26 mouse cellular contexts compared by ENCODE assay signal in genomic region chr11:8684262-8684661, GRCm38 (mm10). TPM values are rescaled to one million over a fixed set of nuclear protein-coding genes. Genes with fewer than 3 reads are reported as not detected.
A peak's percentile ranks its signal among the peaks of the same experiment; 100 is the strongest.
DNase-seq lines count a peak whose midpoint lies in the region; ATAC-seq and TF ChIP-seq lines count a peak whose summit lies in the region.
"Had no signal": no experiment of that assay in that cellular context is flagged by ENCODE, and none has a peak within 500 bp of the region (broad histone marks: within the 10 kb centered on the region; RNA-seq: fewer than 3 reads in every experiment).

No protein-coding gene starts in this region.

- H3K9ac ChIP-seq in CH12.LX (ENCODE audit: insufficient read depth, low read depth) = no peak overlapping the region
- H3K9ac ChIP-seq: embryonic facial prominence, embryonic 12.5 days; embryonic facial prominence, embryonic 15.5 days; forebrain, postnatal 0 days; heart, embryonic 13.5 days; hindbrain, embryonic 12.5 days had no signal

- no peaks in the 10 kb centered on the region for H3K79me2 ChIP-seq in CH12.LX (replicated peaks; ENCODE audit: control insufficient read depth, extremely low read depth, insufficient read depth, poor library complexity, severe bottlenecking)

- no peak for ATAC-seq in cerebellum, adult (ENCODE audit: insufficient number of reproducible peaks, low FRiP score, low TSS enrichment)
- ATAC-seq: forebrain, embryonic 14.5 days; forebrain, postnatal 0 days; hindbrain, embryonic 16.5 days had no signal

- H3K4me1 ChIP-seq in CH12.LX (ENCODE audit: control insufficient read depth in 1 of 2, insufficient read depth in 2 of 2) = peaks cover 27 to 39% of the 10 kb centered on the region in 2 experiments

- peaks cover 4% of the 10 kb centered on the region for H3K9me3 ChIP-seq in CH12.LX (replicated peaks; ENCODE audit: low read length)
- H3K9me3 ChIP-seq: embryonic facial prominence, embryonic 12.5 days; embryonic facial prominence, embryonic 15.5 days; G1E; heart, embryonic 10.5 days; heart, embryonic 13.5 days; hindbrain, embryonic 12.5 days had no signal

- in situ Hi-C loops in CH12.LX (cut with MboI; ENCODE audit: low pct_ligation_motif_present, low pct_unique_long_range_greater_than_20kb, low sequenced_read_pairs) = no loop called here

- H3K36me3 ChIP-seq in CH12.LX (replicated peaks in 1 of 2; ENCODE audit: control insufficient read depth in 1 of 2, insufficient read depth in 1 of 2, low read length in 1 of 2) = no peaks in the 10 kb centered on the region
- H3K36me3 ChIP-seq: embryonic facial prominence, embryonic 12.5 days; embryonic facial prominence, embryonic 15.5 days; G1E; heart, embryonic 10.5 days; heart, embryonic 13.5 days; hindbrain, embryonic 12.5 days had no signal

- H3K27me3 ChIP-seq in CH12.LX (replicated peaks) = peaks cover 72% of the 10 kb centered on the region
- H3K27me3 ChIP-seq: embryonic facial prominence, embryonic 12.5 days; embryonic facial prominence, embryonic 15.5 days; heart, embryonic 13.5 days; hindbrain, embryonic 12.5 days had no signal

- no peak overlapping the region for H3K27ac ChIP-seq in CH12.LX (ENCODE audit: insufficient read depth, low read depth)
- H3K27ac ChIP-seq: embryonic facial prominence, embryonic 12.5 days; embryonic facial prominence, embryonic 15.5 days; gastrocnemius, adult 2 months; heart, adult 2 months; heart, embryonic 10.5 days; heart, embryonic 13.5 days; hindbrain, embryonic 12.5 days had no signal

- TF ChIP-seq EP300 in CH12.LX (IDR thresholded peaks at IDR 0.05; ENCODE audit: low read length) = peak; percentile 89

- no peak for TF ChIP-seq CTCF in CH12.LX (conservative IDR thresholded peaks at IDR 0.05 in 1 of 2, IDR thresholded peaks at IDR 0.05 in 1 of 2; ENCODE audit: low read depth in 2 of 2, low read length in 2 of 2)

- no peak overlapping the region for H3K4me2 ChIP-seq in CH12.LX (ENCODE audit: insufficient read depth, low read depth, poor library complexity, severe bottlenecking)
- H3K4me2 ChIP-seq: embryonic facial prominence, embryonic 12.5 days; embryonic facial prominence, embryonic 15.5 days; heart, embryonic 13.5 days; hindbrain, embryonic 12.5 days had no signal

- H3K4me3 ChIP-seq in CH12.LX (replicated peaks in 1 of 3; ENCODE audit: low read depth in 2 of 3, low read length in 2 of 3, poor library complexity in 1 of 3) = no peak overlapping the region
- H3K4me3 ChIP-seq: embryonic facial prominence, embryonic 12.5 days; embryonic facial prominence, embryonic 15.5 days; gastrocnemius, adult 2 months; heart, adult 2 months; heart, embryonic 10.5 days; heart, embryonic 13.5 days; hindbrain, embryonic 12.5 days had no signal

- no peak; the same call in 1 of the 2 replicates for TF ChIP-seq RAD21 in CH12.LX (IDR thresholded peaks at IDR 0.05; ENCODE audit: low read depth, low read length)

- DNase-seq in CH12.LX (ENCODE audit: extremely low read depth) (peak; percentile 25), MN1 (ENCODE audit: low spot score) (no peak)
- DNase-seq in thymus, adult 18-20 months = peak; percentile 41 to 63
- DNase-seq in thymus, postnatal 10 days (ENCODE audit: low spot score in 2 of 2) = peak; percentile 49 to 55
- peak; percentile 50 to 69 for DNase-seq in thymus, postnatal 36 days
- no peak for DNase-seq in heart, postnatal 4 days
- DNase-seq in retina, postnatal 1 day = no peak
- DNase-seq: adrenal gland, adult 8-10 months; adrenal gland, postnatal 25 days; cerebellum, adult 18-20 months; cerebellum, adult 9-11 months; cerebellum, postnatal 25 days; forebrain, postnatal 0 days; gastrocnemius, adult 2 months; gastrocnemius, postnatal 25 days; heart, adult 2 months; heart, postnatal 14 days had no signal

- dilution Hi-C loops in CH12.LX (cut with MboI; ENCODE audit: extremely low pct_ligation_motif_present, extremely low pct_unique_long_range_greater_than_20kb, low sequenced_read_pairs) = no loop called here

- no peak for TF ChIP-seq POLR2A in CH12.LX (IDR thresholded peaks at IDR 0.05; ENCODE audit: low read depth, low read length)

TF ChIP-seq in CH12.LX, 34 proteins besides CTCF, POLR2A, EP300 and RAD21:
- TF ChIP-seq IRF4 (IDR thresholded peaks at IDR 0.05; ENCODE audit: low read depth, low read length) = peak; percentile 77
- TF ChIP-seq SIN3A (IDR thresholded peaks at IDR 0.05; ENCODE audit: low read length) = peak; percentile 47; the same call in 1 of the 2 replicates
- no peak for TF ChIP-seq NELFE (IDR thresholded peaks at IDR 0.05; ENCODE audit: low read depth, low read length)
- 0 out of 2 replicates have a peak, but pooled peaks have one; percentile 58 for TF ChIP-seq MAFK (IDR thresholded peaks at IDR 0.05; ENCODE audit: insufficient replicate concordance, low read length)
- no peak for TF ChIP-seq MYC (IDR thresholded peaks at IDR 0.05; ENCODE audit: low read depth, low read length)
- 0 out of 2 replicates have a peak, but pooled peaks have one; percentile 67 for TF ChIP-seq RCOR1 (conservative IDR thresholded peaks at IDR 0.05; ENCODE audit: low read depth, low read length)
- peak; percentile 36; the same call in 1 of the 2 replicates for TF ChIP-seq BHLHE40 (IDR thresholded peaks at IDR 0.05; ENCODE audit: low read depth, low read length)
- TF ChIP-seq JUND (conservative IDR thresholded peaks at IDR 0.05; ENCODE audit: low read depth, low read length) = 0 out of 2 replicates have a peak, but pooled peaks have one; percentile 29
- peak; percentile 100 for TF ChIP-seq TCF12 (IDR thresholded peaks at IDR 0.05; ENCODE audit: low read depth, low read length)
- peak; percentile 20; the same call in 1 of the 2 replicates for TF ChIP-seq JUN (IDR thresholded peaks at IDR 0.05; ENCODE audit: insufficient read depth, low read depth, low read length)
- TF ChIP-seq ZMIZ1 (IDR thresholded peaks at IDR 0.05; ENCODE audit: low read depth, low read length) = no peak
- peak; percentile 81 for TF ChIP-seq ETS1 (conservative IDR thresholded peaks at IDR 0.05; ENCODE audit: low read depth, low read length)
TF ChIP-seq in CH12.LX: peak in this region for 9.

RNA-seq across cellular contexts. Expression of gene Tns3, which starts 19.9 kb away (rescaled TPM):
- total RNA-seq in CH12.LX (2012; rRNA removed) (1.3 and 1.8 TPM in 2 replicates), CH12.LX (2014; rRNA removed) (0.03 TPM in 2 replicates)
- 0.31 and 0.33 TPM in 2 replicates for polyA plus RNA-seq in CH12.LX (2012; ENCODE audit: insufficient read length, low read depth)
- 10 to 100 TPM; 32.5 to 37.1 TPM for total RNA-seq in heart, postnatal 4 days (2021)
- polyA plus RNA-seq: G1E had no signal

Comparison
In these comparisons a context has a peak if more than half of its experiments do, and no peak if none do; other contexts are left out.
1. DNase-seq: peak in CH12.LX (single experiment), thymus, adult 18-20 months (2 of 2), thymus, postnatal 10 days (2 of 2) and thymus, postnatal 36 days (2 of 2); none in heart, postnatal 4 days (single experiment), MN1 (single experiment) and retina, postnatal 1 day (single experiment).
2. RNA of gene Tns3, which starts 19.9 kb away (total RNA-seq): 32.5 to 37.1 TPM in heart, postnatal 4 days; 0.03 to 1.8 TPM in CH12.LX; every median in the first group is over 10 times any median in the second.